Mouse (Mus musculus): ENCODE data around the gene Carhsp1. TPM values are rescaled to one million over a fixed set of nuclear protein-coding genes. Genes with fewer than 3 reads are reported as not detected.

Carhsp1 gene
- polyA plus RNA-seq, 1 experiment, result 80.6 TPM

- TF ChIP-seq CTCF (IDR thresholded peaks at IDR 0.05; ENCODE audit: control insufficient read depth, insufficient read depth, insufficient replicate concordance, low read depth, low read length) (no peak), POLR2A (IDR thresholded peaks at IDR 0.05; ENCODE audit: control insufficient read depth, low read depth, low read length) (no peak)
- H3K27ac ChIP-seq (ENCODE audit: control insufficient read depth, insufficient read depth, low read depth, low read length), result peak overlapping the region; percentile 70
- no peaks in the 10 kb centered on the region for H3K27me3 ChIP-seq (ENCODE audit: control insufficient read depth, insufficient read depth, low read length)
- H3K4me1 ChIP-seq (ENCODE audit: control insufficient read depth, insufficient read depth, low read length), result no peaks in the 10 kb centered on the region
- no peaks in the 10 kb centered on the region for H3K36me3 ChIP-seq (ENCODE audit: control insufficient read depth, insufficient read depth, low read length)
- no peak overlapping the region for H3K4me3 ChIP-seq (ENCODE audit: control insufficient read depth, low read depth, low read length)
These were observed 51.4 kb downstream of the Carhsp1 start for GRCm38 (mm10) chr16:8620315-8621115.

GRCm38 (mm10) chr16:8619659-8620314, 52.2 kb downstream of the Carhsp1 start:
- Histone ChIP-seq H3K27ac (ENCODE audit: control insufficient read depth, insufficient read depth, low read depth, low read length) (peak overlapping the region; percentile 70), H3K36me3 (ENCODE audit: control insufficient read depth, insufficient read depth, low read length) (no peaks in the 10 kb centered on the region), H3K4me1 (ENCODE audit: control insufficient read depth, insufficient read depth, low read length) (no peaks in the 10 kb centered on the region), H3K27me3 (ENCODE audit: control insufficient read depth, insufficient read depth, low read length) (no peaks in the 10 kb centered on the region), H3K4me3 (ENCODE audit: control insufficient read depth, low read depth, low read length) (no peak overlapping the region)
- TF ChIP-seq POLR2A (IDR thresholded peaks at IDR 0.05; ENCODE audit: control insufficient read depth, low read depth, low read length) (no peak), CTCF (IDR thresholded peaks at IDR 0.05; ENCODE audit: control insufficient read depth, insufficient read depth, insufficient replicate concordance, low read depth, low read length) (no peak)

GRCm38 (mm10) chr16:8613447-8613846, 58.5 kb downstream of the Carhsp1 start:
- TF ChIP-seq CTCF (IDR thresholded peaks at IDR 0.05; ENCODE audit: control insufficient read depth, insufficient read depth, insufficient replicate concordance, low read depth, low read length) (no peak), POLR2A (IDR thresholded peaks at IDR 0.05; ENCODE audit: control insufficient read depth, low read depth, low read length) (no peak)
- Histone ChIP-seq H3K36me3 (ENCODE audit: control insufficient read depth, insufficient read depth, low read length) (no peaks in the 10 kb centered on the region), H3K27me3 (ENCODE audit: control insufficient read depth, insufficient read depth, low read length) (no peaks in the 10 kb centered on the region), H3K4me1 (ENCODE audit: control insufficient read depth, insufficient read depth, low read length) (no peaks in the 10 kb centered on the region), H3K27ac (ENCODE audit: control insufficient read depth, insufficient read depth, low read depth, low read length) (no peak overlapping the region), H3K4me3 (ENCODE audit: control insufficient read depth, low read depth, low read length) (no peak overlapping the region)

- Histone ChIP-seq H3K27me3 (ENCODE audit: control insufficient read depth, insufficient read depth, low read length) (no peaks in the 10 kb centered on the region), H3K4me3 (ENCODE audit: control insufficient read depth, low read depth, low read length) (no peak overlapping the region), H3K36me3 (ENCODE audit: control insufficient read depth, insufficient read depth, low read length) (no peaks in the 10 kb centered on the region), H3K27ac (ENCODE audit: control insufficient read depth, insufficient read depth, low read depth, low read length) (no peak overlapping the region), H3K4me1 (ENCODE audit: control insufficient read depth, insufficient read depth, low read length) (no peaks in the 10 kb centered on the region)
- TF ChIP-seq POLR2A (IDR thresholded peaks at IDR 0.05; ENCODE audit: control insufficient read depth, low read depth, low read length), result no peak
- TF ChIP-seq CTCF (IDR thresholded peaks at IDR 0.05; ENCODE audit: control insufficient read depth, insufficient read depth, insufficient replicate concordance, low read depth, low read length), result no peak
These were observed 58.9 kb downstream of the Carhsp1 start for GRCm38 (mm10) chr16:8613039-8613438.

GRCm38 (mm10) chr16:8612214-8613005, 59.5 kb downstream of the Carhsp1 start:
- Histone ChIP-seq H3K27me3 (ENCODE audit: control insufficient read depth, insufficient read depth, low read length) (no peaks in the 10 kb centered on the region), H3K4me3 (ENCODE audit: control insufficient read depth, low read depth, low read length) (no peak overlapping the region), H3K4me1 (ENCODE audit: control insufficient read depth, insufficient read depth, low read length) (no peaks in the 10 kb centered on the region), H3K36me3 (ENCODE audit: control insufficient read depth, insufficient read depth, low read length) (no peaks in the 10 kb centered on the region), H3K27ac (ENCODE audit: control insufficient read depth, insufficient read depth, low read depth, low read length) (no peak overlapping the region)
- TF ChIP-seq POLR2A (IDR thresholded peaks at IDR 0.05; ENCODE audit: control insufficient read depth, low read depth, low read length) (no peak), CTCF (IDR thresholded peaks at IDR 0.05; ENCODE audit: control insufficient read depth, insufficient read depth, insufficient replicate concordance, low read depth, low read length) (no peak)

GRCm38 (mm10) chr16:8610397-8610796, 61.6 kb downstream of the Carhsp1 start:
- TF ChIP-seq POLR2A (IDR thresholded peaks at IDR 0.05; ENCODE audit: control insufficient read depth, low read depth, low read length) (no peak), CTCF (IDR thresholded peaks at IDR 0.05; ENCODE audit: control insufficient read depth, insufficient read depth, insufficient replicate concordance, low read depth, low read length) (no peak)
- no peak overlapping the region for H3K27ac ChIP-seq (ENCODE audit: control insufficient read depth, insufficient read depth, low read depth, low read length)
- H3K4me3 ChIP-seq (ENCODE audit: control insufficient read depth, low read depth, low read length), result no peak overlapping the region
- H3K4me1 ChIP-seq (ENCODE audit: control insufficient read depth, insufficient read depth, low read length), result no peaks in the 10 kb centered on the region
- H3K36me3 ChIP-seq (ENCODE audit: control insufficient read depth, insufficient read depth, low read length), result no peaks in the 10 kb centered on the region
- H3K27me3 ChIP-seq (ENCODE audit: control insufficient read depth, insufficient read depth, low read length), result no peaks in the 10 kb centered on the region

Other genes starting within 250 kb of the Carhsp1 start
- 19.4 and 22.5 TPM in 2 replicates for gene Tmem114, start 247.0 kb downstream of the Carhsp1 start, polyA plus RNA-seq (2012; rRNA removed)
- gene Mettl22, start 201.4 kb downstream of the Carhsp1 start, polyA plus RNA-seq (2012; rRNA removed), result 110 and 113 TPM in 2 replicates
- gene Abat, start 158.7 kb downstream of the Carhsp1 start, polyA plus RNA-seq (2012; rRNA removed), result 14.7 and 21.2 TPM in 2 replicates
- 58.5 and 60.2 TPM in 2 replicates for gene Pmm2, start 34.5 kb downstream of the Carhsp1 start, polyA plus RNA-seq (2012; rRNA removed)
- gene Tmem186, start 34.4 kb downstream of the Carhsp1 start, polyA plus RNA-seq (2012; rRNA removed), result 11.0 and 11.1 TPM in 2 replicates
- gene Gm5767, start 8.6 kb upstream of the Carhsp1 start, polyA plus RNA-seq (2012; rRNA removed), result 526 and 543 TPM in 2 replicates
- gene Usp7, start 120.2 kb upstream of the Carhsp1 start, polyA plus RNA-seq (2012; rRNA removed), result 51.7 and 61.5 TPM in 2 replicates
- gene 1810013L24Rik, start 157.9 kb upstream of the Carhsp1 start, polyA plus RNA-seq (2012; rRNA removed), result 34.8 and 46.6 TPM in 2 replicates

All from testis, adult 2 months (tissue).